Mouse (Mus musculus) heart, adult 2 months (tissue): ENCODE results near the gene Gm20431. TPM values are rescaled to one million over a fixed set of nuclear protein-coding genes. Genes with fewer than 3 reads are reported as not detected.

Experiments
- DNase-seq, 2 experiments: peaks; one replicate each; pipeline ENCODE4 v3.0.0; 2021
- H3K27ac ChIP-seq: fragments of 200-600 bp; 2 replicates; pipeline ENCODE4 v1.8.1; 2022
- H3K27me3 ChIP-seq: fragments of 200-500 bp; 2 replicates; pipeline ENCODE4 v1.6.1; 2012; ENCODE audit warnings: mild to moderate bottlenecking, low read length, inconsistent platforms, mixed read lengths; ENCODE audit not compliant: control insufficient read depth, insufficient read depth
- H3K36me3 ChIP-seq: fragments of 200-500 bp; 2 replicates; pipeline ENCODE4 v1.6.1; 2012; ENCODE audit warnings: low read length, inconsistent platforms; ENCODE audit not compliant: control insufficient read depth, insufficient read depth
- H3K4me1 ChIP-seq: fragments of 200-500 bp; 2 replicates; pipeline ENCODE4 v1.6.1; 2011; ENCODE audit warnings: low read length; ENCODE audit not compliant: control insufficient read depth, insufficient read depth
- H3K4me3 ChIP-seq: fragments of 200-600 bp; 2 replicates; pipeline ENCODE4 v1.8.1; 2022
- H3K79me2 ChIP-seq: fragments of 200-500 bp; replicated peaks from 2 replicates; pipeline ENCODE4 v1.6.1; 2012; ENCODE audit warnings: mild to moderate bottlenecking, inconsistent platforms, low read length, moderate library complexity, mixed read lengths; ENCODE audit not compliant: control insufficient read depth, insufficient read depth
- H3K9ac ChIP-seq: fragments of 200-500 bp; 2 replicates; pipeline ENCODE4 v1.6.1; 2012; ENCODE audit warnings: low read depth, mild to moderate bottlenecking, control low read depth, inconsistent platforms, low read length, mixed read lengths
- CTCF ChIP-seq: fragments of 200-600 bp; IDR thresholded peaks from 2 replicates; pipeline ENCODE4 v1.8.1; 2022; ENCODE audit warnings: antibody characterized with exemption, mild to moderate bottlenecking, moderate library complexity
- EP300 ChIP-seq: fragments of 200-500 bp; IDR thresholded peaks from 2 replicates; pipeline ENCODE4 v1.6.1; 2011; ENCODE audit warnings: low read depth, low read length, control low read depth; ENCODE audit not compliant: insufficient read depth
- POLR2A ChIP-seq: fragments of 200-500 bp; IDR thresholded peaks from 2 replicates; pipeline ENCODE4 v1.6.1; 2011; ENCODE audit warnings: mild to moderate bottlenecking, low read depth, low read length, control low read depth; ENCODE audit not compliant: insufficient read depth
- WGBS: fragments of 180-500 bp; shearing (Covaris S2); methylation state at CpG from one replicate; pipeline ENCODE4 v1.1.7; 2018; 5-methylcytosine and 5-hydroxymethylcytosine counted together
- intact Hi-C: fragments of 180-260 bp; cut with DNase I; formaldehyde crosslinking; loops from one replicate; pipeline ENCODE4 v1.15.1; 2025
- polyA plus RNA-seq: library from polyadenylated mRNA; depleted of rRNA; stranded (reverse); fragments of >200 nt; gene quantifications from 2 replicates; pipeline ENCODE4 v1.2.3, GENCODE M21; 2012
- total RNA-seq, 2 experiments: library from RNA; stranded (reverse); gene quantifications; 2 replicates each; pipeline ENCODE4 v1.2.3; 2021

The Gm20431 gene
- total and polyA plus RNA-seq, 3 experiments = 15.6 to 21.0 (median 16.5) TPM

DNA sequence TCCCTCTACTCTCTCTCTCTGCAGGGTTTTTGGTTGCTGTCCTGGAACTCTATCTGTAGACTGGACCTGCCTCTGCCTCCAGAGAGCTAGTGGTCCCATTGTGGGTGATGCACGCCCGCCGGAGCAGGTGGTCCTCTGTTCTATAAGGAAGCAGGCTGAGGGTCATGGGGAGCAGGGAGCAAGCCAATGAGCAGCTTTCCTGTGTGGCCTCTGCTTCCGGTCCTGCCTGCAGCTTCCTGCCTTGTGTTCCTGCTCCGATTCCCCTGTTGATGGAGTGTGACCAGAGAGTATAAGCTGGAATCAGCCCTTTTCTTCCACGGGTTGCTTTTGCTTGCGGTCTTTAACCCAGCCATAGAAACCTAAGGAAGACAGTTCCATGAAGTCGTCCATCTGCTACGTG, 93.2 kb downstream of the Gm20431 start:
- DNase-seq = no peak
- H3K9ac ChIP-seq = no peak overlapping the region
- peaks cover 18% of the 10 kb centered on the region for H3K4me1 ChIP-seq
- 45% methylated on average over 9 of the region's 9 CpGs for WGBS
- intact Hi-C loops = no loop called here
- H3K27ac ChIP-seq = no peak overlapping the region; the same call in 1 of the 2 replicates
- H3K36me3 ChIP-seq = no peaks in the 10 kb centered on the region
- H3K79me2 ChIP-seq = no peaks in the 10 kb centered on the region
- TF ChIP-seq POLR2A (no peak), EP300 (no peak), CTCF (no peak)
- no peaks in the 10 kb centered on the region for H3K27me3 ChIP-seq
- H3K4me3 ChIP-seq = no peak overlapping the region

DNA sequence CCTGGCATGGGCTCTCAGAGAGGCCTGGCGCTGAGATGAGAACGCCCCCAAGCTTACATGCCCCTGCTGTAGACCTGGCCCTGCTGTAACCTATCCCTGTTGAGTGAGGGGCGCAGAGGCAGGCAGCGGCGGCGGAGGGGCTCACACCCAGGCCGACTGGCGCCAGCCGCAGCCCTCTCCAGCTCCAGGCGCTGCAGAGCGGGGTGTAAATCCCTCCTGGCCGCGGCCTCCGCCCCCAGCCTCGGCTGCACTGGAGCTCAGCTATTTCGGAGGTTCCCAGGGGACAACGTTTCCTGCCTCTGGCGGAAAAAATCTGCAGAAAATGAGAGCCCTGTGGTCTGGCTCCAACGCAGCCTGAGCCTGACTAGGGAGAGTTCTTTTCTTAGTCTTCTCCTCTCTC, 95.6 kb downstream of the Gm20431 start:
- Histone ChIP-seq H3K4me3 (peak overlapping the region; percentile 33; the same call in 1 of the 2 replicates), H3K36me3 (no peaks in the 10 kb centered on the region), H3K27ac (peak overlapping the region; percentile 88), H3K79me2 (no peaks in the 10 kb centered on the region), H3K9ac (peak overlapping the region; percentile 83), H3K27me3 (no peaks in the 10 kb centered on the region), H3K4me1 (peaks cover 18% of the 10 kb centered on the region)
- TF ChIP-seq POLR2A (peak; percentile 38; the same call in 1 of the 2 replicates), CTCF (peak; percentile 46), EP300 (0 out of 2 replicates have a peak, but pooled peaks have one; percentile 51)
- intact Hi-C loops = loop anchor here (2.0 kb wide), 1 partner anchor 23 kb away; no protein-coding TSS in a partner anchor
- WGBS = 33% methylated on average over 19 of the region's 19 CpGs
- peak; percentile 77 to 84 for DNase-seq

DNA sequence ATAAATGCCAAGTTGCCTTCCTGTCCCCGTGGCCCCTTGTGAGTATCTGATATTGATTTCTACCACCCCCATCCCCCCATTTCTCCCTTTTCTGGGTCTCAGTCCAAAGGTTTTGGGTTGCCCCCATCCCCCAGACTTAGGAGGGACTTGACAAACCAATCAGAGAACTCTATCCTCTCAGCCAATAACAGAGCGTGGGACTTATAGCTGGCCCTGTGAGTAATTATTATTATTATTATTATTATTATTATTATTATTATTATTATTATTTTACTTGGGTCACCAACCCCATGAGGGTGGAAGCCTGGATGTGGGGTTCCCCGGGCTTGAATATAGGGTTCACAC, 96.0 kb downstream of the Gm20431 start:
- H3K9ac ChIP-seq = no peak overlapping the region
- 0 out of 2 replicates have a peak overlapping the region, but pooled peaks have one; percentile 33 for H3K4me3 ChIP-seq
- no peak for TF ChIP-seq POLR2A
- no peak for TF ChIP-seq CTCF
- no peak for TF ChIP-seq EP300
- no peak for DNase-seq
- H3K4me1 ChIP-seq = peaks cover 14% of the 10 kb centered on the region
- intact Hi-C loops = loop anchor here (2.0 kb wide), 1 partner anchor 22 kb away; no protein-coding TSS in a partner anchor
- WGBS = 53% methylated on average over 3 of the region's 3 CpGs
- H3K27ac ChIP-seq = peak overlapping the region; percentile 88
- no peaks in the 10 kb centered on the region for H3K79me2 ChIP-seq
- no peaks in the 10 kb centered on the region for H3K27me3 ChIP-seq
- H3K36me3 ChIP-seq = no peaks in the 10 kb centered on the region

DNA sequence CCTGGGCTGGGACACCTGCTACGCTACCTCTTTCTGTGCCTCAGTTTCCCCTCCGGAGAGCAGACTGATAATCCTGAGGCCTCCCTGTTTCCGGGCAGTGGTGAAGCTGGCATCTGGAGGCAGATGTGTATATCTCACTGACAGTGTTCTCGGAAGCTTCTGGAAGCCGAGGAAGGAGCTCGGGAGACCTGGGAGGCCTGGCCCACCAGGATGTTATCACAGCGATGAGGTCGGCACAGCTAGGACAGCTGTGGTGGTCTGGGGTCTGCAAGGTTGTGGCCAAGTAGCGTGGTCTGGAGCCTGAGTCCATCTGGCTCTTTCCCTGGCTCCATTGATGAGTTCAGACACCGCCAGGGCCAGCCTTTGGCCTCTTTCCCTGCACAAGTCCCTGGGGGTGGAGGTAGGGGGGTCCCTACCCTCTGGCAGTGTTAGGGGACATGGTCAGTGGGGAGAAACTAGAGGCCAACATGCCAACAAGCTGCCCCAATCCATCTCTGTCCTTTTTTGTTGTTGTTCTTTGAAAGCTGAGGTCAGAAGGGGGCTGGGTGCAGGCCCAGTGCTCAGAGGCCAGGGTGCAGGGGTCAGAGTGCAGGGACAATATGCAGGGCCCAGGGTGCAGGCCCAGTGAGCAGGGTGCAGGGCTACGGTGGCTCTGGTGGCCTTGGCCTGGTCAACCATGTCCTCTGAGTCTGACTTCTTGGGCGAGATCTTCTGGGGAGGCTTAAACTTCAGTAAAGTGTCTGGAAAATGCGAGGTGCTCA, 96.6 kb downstream of the Gm20431 start:
- no peaks in the 10 kb centered on the region for H3K36me3 ChIP-seq
- H3K4me3 ChIP-seq = no peak overlapping the region
- intact Hi-C loops = loop anchor here (2.0 to 5.0 kb wide), 2 partner anchors 22 to 33 kb away; no protein-coding TSS in a partner anchor
- WGBS = 82% methylated on average over 13 of the region's 13 CpGs
- H3K27ac ChIP-seq = no peak overlapping the region; the same call in 1 of the 2 replicates
- no peaks in the 10 kb centered on the region for H3K27me3 ChIP-seq
- H3K79me2 ChIP-seq = no peaks in the 10 kb centered on the region
- H3K4me1 ChIP-seq = peaks cover 10% of the 10 kb centered on the region
- DNase-seq = no peak
- no peak overlapping the region for H3K9ac ChIP-seq
- TF ChIP-seq EP300 (no peak), CTCF (no peak), POLR2A (no peak)

DNA sequence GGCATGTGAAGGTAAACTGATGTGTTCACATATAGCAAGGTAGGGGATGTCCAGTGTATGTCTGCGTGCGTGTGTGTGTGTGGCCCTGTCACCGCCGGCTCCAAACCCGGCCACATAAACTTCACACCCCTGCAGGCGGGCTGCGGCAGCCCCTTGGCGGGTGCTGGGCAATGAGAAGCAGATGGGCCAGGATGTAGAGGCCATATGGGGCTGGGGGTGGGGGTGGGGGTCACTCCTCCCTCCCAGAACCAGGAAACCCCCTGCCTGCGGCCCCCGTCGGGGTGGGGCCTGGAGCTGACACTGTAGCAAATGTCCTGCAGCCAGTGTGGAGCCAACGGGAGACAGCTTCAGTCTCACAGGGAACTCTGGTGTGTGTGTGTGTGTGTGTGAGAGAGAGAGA, 97.6 kb downstream of the Gm20431 start:
- Histone ChIP-seq H3K36me3 (no peaks in the 10 kb centered on the region), H3K79me2 (no peaks in the 10 kb centered on the region), H3K27me3 (no peaks in the 10 kb centered on the region), H3K9ac (no peak overlapping the region), H3K4me3 (no peak overlapping the region), H3K27ac (no peak overlapping the region), H3K4me1 (peaks cover 10% of the 10 kb centered on the region)
- no peak for DNase-seq
- WGBS = 71% methylated on average over 12 of the region's 12 CpGs
- TF ChIP-seq EP300 (no peak), POLR2A (no peak), CTCF (no peak)
- intact Hi-C loops = loop anchor here (2.0 to 5.0 kb wide), 2 partner anchors 21 to 34 kb away; no protein-coding TSS in a partner anchor

DNA sequence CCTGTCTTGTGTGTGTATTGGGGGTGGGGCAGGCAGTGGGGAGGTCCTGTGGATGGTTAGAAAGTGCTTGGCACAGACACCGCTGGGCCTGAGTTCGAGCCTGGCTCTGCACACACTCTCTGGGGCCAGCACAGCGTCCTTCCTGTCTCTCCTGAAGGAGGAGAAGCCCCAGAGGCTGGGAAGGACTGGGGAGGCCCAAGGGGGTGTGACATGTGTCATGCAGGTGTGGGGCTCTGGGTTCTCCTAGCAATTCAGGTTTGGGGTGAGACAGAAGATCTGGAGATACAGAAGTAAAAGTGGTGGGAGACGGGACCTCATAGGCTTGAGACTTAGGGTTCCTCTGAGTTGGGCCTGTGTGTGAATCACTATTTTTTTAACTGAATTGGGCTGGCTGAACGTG, 98.3 kb downstream of the Gm20431 start:
- TF ChIP-seq CTCF (no peak), EP300 (no peak), POLR2A (no peak)
- no peak overlapping the region for H3K27ac ChIP-seq
- intact Hi-C loops = loop anchor here (5.0 kb wide), 1 partner anchor 34 kb away; no protein-coding TSS in a partner anchor
- no peaks in the 10 kb centered on the region for H3K36me3 ChIP-seq
- H3K79me2 ChIP-seq = no peaks in the 10 kb centered on the region
- DNase-seq = no peak
- H3K27me3 ChIP-seq = no peaks in the 10 kb centered on the region
- WGBS = 72% methylated on average over 5 of the region's 5 CpGs
- no peak overlapping the region for H3K9ac ChIP-seq
- H3K4me1 ChIP-seq = peaks cover 6% of the 10 kb centered on the region
- H3K4me3 ChIP-seq = no peak overlapping the region
